Mouse (Mus musculus): ENCODE measurements around the gene Myo3a. TPM values are rescaled to one million over a fixed set of nuclear protein-coding genes. Genes with fewer than 3 reads are reported as not detected.
"Not testable (repeated sequence)": the region's sequence is repeated elsewhere in the genome, so short reads cannot be mapped to it uniquely, and the experiment has no call there.

Gene Myo3a
- polyA plus RNA-seq, 1 experiment from 2014 or later = not detected

DNA sequence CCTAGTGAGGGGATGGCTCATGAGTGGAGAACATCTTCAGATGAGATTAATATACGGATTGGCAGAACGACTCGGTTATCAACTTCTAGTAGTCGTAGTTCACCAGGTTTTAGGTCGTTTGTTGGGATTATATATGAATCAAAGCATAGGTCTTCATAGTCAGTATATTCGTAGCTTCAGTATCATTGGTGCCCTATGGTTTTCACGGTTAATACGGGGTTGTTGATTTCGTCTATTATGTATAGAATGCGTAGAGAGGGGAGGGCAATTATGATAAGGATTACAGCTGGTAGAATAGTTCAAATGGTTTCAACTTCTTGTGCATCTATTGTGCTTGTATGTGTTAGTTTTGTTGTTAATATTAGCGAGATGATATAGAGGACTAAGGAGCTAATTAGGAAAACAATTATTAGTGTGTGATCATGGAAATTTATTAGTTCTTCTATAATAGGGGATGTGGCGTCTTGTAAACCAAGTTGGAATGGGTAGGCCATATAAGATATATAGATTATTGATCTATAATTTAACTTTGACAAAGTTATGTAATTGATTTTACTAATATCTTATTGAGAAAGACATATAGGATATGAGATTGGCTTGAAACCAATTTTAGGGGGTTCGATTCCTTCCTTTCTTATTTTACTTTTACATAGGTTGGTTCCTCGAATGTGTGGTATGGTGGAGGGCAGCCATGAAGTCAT is 360.3 kb downstream of the Myo3a start:
- H3K27ac ChIP-seq; H3K9me3 ChIP-seq; H3K4me1 ChIP-seq (replicated peaks); H3K36me3 ChIP-seq; H3K4me3 ChIP-seq; H3K27me3 ChIP-seq (ENCODE audit: insufficient read depth, poor library complexity, severe bottlenecking); DNase-seq (ENCODE audit: low spot score): not testable (repeated sequence)
- WGBS = 87% methylated on average over 14 of the region's 14 CpGs

DNA sequence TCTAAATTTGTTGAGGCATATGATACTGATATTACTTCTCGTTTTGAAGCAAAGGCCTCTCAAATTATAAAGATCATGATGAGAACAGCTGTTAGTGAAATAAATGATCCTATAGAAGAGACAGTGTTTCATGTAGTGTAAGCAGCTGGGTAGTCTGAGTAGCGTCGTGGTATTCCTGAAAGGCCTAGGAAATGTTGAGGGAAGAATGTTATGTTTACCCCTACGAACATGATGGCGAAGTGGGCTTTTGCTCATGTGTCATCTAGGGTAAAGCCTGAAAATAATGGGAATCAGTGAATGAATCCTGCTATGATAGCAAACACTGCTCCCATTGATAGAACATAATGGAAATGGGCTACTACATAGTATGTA is 360.9 kb downstream of the Myo3a start:
- not testable (repeated sequence) for H3K4me1 ChIP-seq (replicated peaks); H3K27me3 ChIP-seq (ENCODE audit: insufficient read depth, poor library complexity, severe bottlenecking); H3K36me3 ChIP-seq; H3K27ac ChIP-seq; DNase-seq (ENCODE audit: low spot score); H3K9me3 ChIP-seq; H3K4me3 ChIP-seq
- 91% methylated on average over 5 of the region's 5 CpGs for WGBS

DNA sequence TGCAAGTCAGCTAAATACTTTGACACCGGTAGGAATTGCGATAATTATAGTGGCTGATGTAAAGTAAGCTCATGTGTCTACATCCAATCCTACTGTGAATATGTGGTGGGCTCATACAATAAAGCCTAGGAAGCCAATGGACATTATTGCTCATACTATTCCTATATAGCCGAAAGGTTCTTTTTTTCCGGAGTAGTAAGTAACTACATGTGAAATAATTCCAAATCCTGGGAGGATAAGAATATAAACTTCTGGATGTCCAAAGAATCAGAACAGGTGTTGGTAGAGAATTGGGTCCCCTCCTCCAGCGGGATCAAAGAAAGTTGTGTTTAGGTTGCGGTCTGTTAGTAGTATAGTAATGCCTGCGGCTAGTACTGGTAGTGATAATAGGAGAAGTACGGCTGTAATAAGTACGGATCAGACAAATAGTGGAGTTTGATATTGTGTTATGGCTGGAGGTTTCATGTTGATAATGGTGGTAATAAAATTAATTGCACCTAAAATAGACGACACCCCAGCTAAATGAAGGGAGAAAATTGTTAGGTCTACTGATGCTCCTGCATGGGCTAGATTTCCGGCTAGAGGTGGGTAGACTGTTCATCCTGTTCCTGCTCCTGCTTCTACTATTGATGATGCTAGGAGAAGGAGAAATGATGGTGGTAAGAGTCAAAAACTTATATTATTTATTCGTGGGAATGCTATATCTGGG is 361.5 kb downstream of the Myo3a start:
- not testable (repeated sequence) for H3K9me3 ChIP-seq; H3K27ac ChIP-seq; H3K27me3 ChIP-seq (ENCODE audit: insufficient read depth, poor library complexity, severe bottlenecking); H3K4me1 ChIP-seq (replicated peaks); DNase-seq (ENCODE audit: low spot score); H3K4me3 ChIP-seq; H3K36me3 ChIP-seq
- 74% methylated on average over 12 of the region's 12 CpGs for WGBS

DNA sequence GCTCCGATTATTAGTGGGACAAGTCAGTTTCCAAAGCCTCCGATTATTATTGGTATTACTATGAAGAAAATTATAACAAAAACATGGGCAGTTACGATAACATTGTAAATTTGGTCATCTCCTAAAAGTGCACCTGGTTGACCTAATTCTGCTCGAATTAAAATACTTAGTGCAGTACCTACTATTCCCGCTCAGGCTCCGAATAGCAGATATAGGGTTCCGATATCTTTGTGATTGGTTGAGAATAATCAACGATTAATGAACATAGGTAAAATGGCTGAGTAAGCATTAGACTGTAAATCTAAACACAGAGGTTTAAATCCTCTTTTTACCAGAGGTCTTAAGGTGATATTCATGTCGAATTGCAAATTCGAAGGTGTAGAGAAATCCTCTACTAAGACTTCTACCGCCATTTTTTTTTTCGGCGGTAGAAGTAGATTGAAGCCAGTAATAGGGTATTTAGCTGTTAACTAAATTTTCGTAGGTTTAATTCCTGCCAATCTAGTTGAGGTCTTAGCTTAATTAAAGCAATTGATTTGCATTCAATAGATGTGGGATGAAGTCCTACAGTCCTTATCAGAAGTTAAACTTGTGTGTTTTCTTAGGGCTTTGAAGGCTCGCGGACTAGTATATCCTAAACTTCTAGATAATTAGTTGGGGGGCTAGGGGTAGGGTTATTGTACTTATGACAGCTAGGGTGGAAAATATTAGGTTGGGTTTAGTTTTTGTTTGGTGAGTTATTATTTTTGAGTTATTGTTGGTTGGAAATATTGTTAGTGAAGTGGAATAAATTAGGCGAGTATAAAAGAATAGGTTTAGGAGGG is 362.3 kb downstream of the Myo3a start:
- 94% methylated on average over 16 of the region's 17 CpGs for WGBS

DNA sequence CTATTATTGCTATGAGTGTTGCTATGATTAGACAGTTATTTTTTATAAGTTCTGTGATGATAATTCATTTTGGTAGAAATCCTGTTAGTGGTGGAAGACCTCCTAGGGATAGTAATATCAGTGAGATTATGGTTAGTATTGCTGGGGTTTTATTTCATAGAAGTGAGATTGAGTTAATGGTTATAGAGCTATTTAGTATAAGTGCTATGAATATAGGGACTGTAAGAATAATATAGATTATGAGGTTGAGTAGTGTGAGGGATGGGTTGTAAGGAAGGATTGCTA is 362.8 kb downstream of the Myo3a start:
- H3K9me3 ChIP-seq = no peaks in the 10 kb centered on the region

More for the DNA sequence above, 362.3 kb downstream of the Myo3a start:
- not testable (repeated sequence) for H3K4me3 ChIP-seq; H3K36me3 ChIP-seq; DNase-seq (ENCODE audit: low spot score); H3K4me1 ChIP-seq (replicated peaks); H3K27ac ChIP-seq; H3K9me3 ChIP-seq; H3K27me3 ChIP-seq (ENCODE audit: insufficient read depth, poor library complexity, severe bottlenecking)

DNA sequence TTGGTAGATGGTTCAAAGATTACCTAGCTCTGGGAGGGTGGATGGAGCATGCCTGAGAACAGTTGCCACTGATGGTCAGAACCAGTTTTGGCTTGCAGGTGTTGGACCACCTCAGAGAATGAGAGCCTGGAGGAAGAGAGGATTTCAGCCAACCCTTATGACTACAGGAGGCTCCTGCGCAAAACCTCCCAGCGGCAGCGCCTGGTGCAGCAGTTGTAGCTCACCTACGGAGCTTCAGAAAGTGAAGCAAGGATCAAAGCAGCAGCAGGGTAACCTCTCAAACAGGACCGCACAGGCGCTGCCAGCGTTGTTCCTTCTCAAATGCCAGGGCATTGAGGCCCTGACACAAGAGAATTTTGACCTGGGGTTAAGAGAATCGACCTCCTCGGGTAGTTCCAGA is 390.6 kb downstream of the Myo3a start:
- DNase-seq (ENCODE audit: low spot score) = peak; percentile 7
- peaks cover 66% of the 10 kb centered on the region for H3K27me3 ChIP-seq (ENCODE audit: insufficient read depth, poor library complexity, severe bottlenecking)
- no peak overlapping the region for H3K4me3 ChIP-seq
- no peak overlapping the region for H3K27ac ChIP-seq
- 3% methylated on average over 9 of the region's 9 CpGs for WGBS
- H3K4me1 ChIP-seq (replicated peaks) = peaks cover 30% of the 10 kb centered on the region
- peaks cover 8% of the 10 kb centered on the region; the same call in 1 of the 2 replicates for H3K9me3 ChIP-seq
- no peaks in the 10 kb centered on the region for H3K36me3 ChIP-seq

More for the DNA sequence above, 362.8 kb downstream of the Myo3a start:
- Histone ChIP-seq H3K27me3 (ENCODE audit: insufficient read depth, poor library complexity, severe bottlenecking) (no peaks in the 10 kb centered on the region), H3K27ac (no peak overlapping the region), H3K4me3 (no peak overlapping the region), H3K4me1 (replicated peaks) (no peaks in the 10 kb centered on the region), H3K36me3 (no peaks in the 10 kb centered on the region)
- no peak for DNase-seq (ENCODE audit: low spot score)

DNA sequence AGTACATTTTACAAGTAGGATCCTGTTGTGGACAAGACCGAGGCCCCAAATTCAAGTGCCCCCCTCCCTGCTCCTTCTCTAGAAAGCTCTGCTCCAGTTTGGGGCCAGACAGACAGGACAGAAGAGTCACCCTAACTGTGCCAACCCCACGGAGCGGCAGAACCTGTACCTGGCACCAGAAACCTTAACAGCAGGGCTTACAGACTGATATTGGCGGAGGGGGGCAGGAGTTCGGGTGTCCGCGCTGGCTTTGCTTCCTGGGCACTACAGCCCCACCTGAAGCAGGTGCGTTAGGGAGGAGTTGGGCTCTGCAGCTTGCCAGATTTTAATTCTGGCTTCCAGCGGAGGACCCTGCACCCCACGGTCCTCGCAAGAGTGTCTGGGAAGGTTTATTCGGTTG is 392.1 kb downstream of the Myo3a start:
- peaks cover 81% of the 10 kb centered on the region for H3K27me3 ChIP-seq (ENCODE audit: insufficient read depth, poor library complexity, severe bottlenecking)
- H3K36me3 ChIP-seq = no peaks in the 10 kb centered on the region
- DNase-seq (ENCODE audit: low spot score) = peak; percentile 11
- peaks cover 42% of the 10 kb centered on the region for H3K4me1 ChIP-seq (replicated peaks)
- no peak overlapping the region for H3K4me3 ChIP-seq
- H3K27ac ChIP-seq = no peak overlapping the region
- 2% methylated on average over 12 of the region's 12 CpGs for WGBS
- peaks cover 8% of the 10 kb centered on the region; the same call in 1 of the 2 replicates for H3K9me3 ChIP-seq

DNA sequence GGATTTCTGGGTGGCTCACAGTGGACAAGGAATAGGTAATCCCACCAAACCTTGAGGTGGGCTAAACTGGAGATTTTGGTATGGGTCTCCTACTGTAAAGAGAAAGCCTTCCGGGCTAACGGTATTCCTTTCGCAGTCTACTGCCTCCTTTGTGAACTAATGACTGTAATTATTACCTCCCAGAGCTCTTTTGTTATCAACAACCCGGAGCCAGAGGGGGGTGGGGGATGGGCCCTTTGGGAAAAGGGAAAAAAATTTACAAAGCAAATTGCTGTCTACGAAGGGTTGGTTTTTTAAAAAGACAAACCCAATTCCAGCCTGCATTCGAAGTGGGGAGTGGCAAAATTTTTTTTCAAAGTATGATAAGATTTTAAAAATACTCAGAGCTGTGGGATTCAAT is 392.7 kb downstream of the Myo3a start:
- Histone ChIP-seq H3K9me3 (peaks cover 6% of the 10 kb centered on the region; the same call in 1 of the 2 replicates), H3K27me3 (ENCODE audit: insufficient read depth, poor library complexity, severe bottlenecking) (peaks cover 87% of the 10 kb centered on the region), H3K4me3 (no peak overlapping the region), H3K36me3 (no peaks in the 10 kb centered on the region), H3K4me1 (replicated peaks) (peaks cover 42% of the 10 kb centered on the region), H3K27ac (no peak overlapping the region)
- under 1% methylated on average over 6 of the region's 6 CpGs for WGBS
- peak; percentile 23 for DNase-seq (ENCODE audit: low spot score)

DNA sequence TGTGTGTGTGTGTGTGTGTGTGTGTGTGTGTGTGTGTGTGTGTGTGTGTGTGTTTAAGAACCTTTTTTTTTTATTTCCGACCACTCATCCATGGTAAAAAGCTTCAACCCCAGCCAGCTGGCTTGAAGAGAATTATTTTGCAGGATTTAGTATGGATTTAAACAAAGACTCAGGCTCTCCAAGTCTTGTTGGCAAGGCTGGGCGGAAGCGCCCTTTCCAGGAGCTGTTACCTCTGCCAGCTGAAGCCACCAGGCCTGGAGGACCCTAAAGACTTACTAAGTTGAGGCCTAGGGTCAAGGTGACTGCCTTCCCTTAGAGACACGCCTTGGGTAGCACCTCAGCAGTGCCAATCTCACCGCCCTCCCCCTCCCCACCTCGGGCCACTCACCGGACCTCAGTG is 393.2 kb downstream of the Myo3a start:
- DNase-seq (ENCODE audit: low spot score) = no peak
- peaks cover under 1% of the 10 kb centered on the region; the same call in 1 of the 2 replicates for H3K9me3 ChIP-seq
- no peak overlapping the region for H3K27ac ChIP-seq
- peaks cover 42% of the 10 kb centered on the region for H3K4me1 ChIP-seq (replicated peaks)
- no peak overlapping the region for H3K4me3 ChIP-seq
- H3K36me3 ChIP-seq = no peaks in the 10 kb centered on the region
- H3K27me3 ChIP-seq (ENCODE audit: insufficient read depth, poor library complexity, severe bottlenecking) = peaks cover 92% of the 10 kb centered on the region
- WGBS = under 1% methylated on average over 7 of the region's 7 CpGs

DNA sequence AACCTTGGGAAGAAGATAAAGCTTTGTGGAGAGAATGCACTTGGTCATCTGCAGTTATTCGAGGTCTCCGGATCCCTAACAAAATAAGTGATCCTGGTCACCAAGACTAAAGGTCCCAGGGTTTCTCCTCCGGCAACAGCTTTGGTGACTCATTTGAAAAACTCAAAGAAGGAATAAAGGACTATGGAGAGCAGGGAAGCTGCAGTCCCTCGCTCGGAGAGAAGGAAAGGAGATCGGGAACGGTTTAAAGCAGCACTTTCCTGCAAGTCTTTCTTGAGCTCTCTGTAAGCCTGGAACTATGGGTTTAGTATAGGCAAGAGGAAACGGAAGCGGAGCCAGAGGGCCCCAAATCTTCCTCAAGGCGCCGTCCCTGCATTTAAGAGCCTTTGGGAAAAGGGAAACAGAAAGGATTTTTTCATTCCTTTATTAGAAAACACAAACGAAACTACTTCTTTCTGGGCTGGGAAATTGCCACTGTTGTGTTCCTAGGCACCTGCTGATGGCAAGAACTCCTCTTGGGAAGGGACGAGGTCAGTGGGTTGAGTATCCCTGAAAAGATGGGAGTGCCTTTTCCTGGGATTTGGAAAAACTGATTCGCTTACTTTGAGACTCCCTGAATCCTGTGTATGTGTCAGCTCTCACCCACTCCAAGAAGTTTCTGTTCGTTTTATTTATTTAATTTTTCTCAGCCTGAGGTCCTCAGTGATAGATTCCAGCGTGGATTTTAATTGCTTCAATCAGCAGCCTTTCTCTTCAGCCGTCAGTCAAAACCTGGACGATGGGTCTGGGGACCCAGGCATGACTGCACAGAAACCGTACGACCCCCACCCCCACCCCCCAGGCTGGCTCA is 393.9 kb downstream of the Myo3a start:
- DNase-seq (ENCODE audit: low spot score) = peak; percentile 27

DNA sequence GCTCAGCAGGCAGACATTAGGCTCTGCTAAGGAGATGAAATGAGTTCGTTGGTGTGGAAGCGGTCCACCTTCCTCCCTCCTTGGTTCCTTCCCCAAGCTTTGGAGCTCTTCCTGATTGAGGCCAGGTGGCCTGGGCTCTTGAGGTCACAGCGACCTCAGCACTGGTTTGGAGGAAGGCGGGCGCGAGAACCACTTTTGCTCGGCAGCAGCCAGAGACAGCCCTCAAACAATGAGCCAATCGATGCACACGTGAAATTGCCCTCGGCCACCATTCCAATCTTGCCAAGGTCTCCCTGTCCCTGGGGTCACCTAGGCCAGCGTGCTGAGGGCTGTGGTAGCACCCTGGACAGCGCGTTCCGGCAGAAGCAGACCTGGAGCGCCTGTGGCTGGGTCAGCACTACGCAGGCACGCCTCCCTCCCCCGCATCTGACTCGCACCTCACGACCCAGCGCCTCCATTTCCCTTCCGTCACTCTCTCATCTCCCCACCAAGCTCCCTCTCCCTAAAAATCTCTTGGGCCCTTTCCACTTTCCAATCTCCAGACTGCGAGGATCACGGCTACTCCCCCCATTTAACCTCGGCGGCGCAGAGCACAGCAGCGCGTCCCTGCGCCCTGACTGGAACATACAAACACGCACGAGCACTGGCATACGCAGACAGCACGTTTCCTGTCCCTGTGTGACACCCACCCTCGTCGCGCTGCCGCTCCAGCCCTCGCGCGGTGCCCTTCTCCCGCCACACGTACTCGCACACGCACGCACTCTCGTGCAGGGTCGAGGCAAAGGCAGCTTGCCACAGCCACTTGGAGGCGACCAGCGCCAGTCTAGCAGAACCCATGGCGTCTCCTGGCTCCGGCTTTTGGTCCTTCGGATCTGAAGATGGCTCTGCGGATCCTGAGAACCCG is 394.8 kb downstream of the Myo3a start, which contains the start of gene Gad2:
Gene Gad2, plus strand, starts transcription at position 378 of the 904 bp plus-strand sequence.
- Histone ChIP-seq H3K9me3 (no peaks in the 10 kb centered on the region), H3K27me3 (ENCODE audit: insufficient read depth, poor library complexity, severe bottlenecking) (peaks cover 100% of the 10 kb centered on the region), H3K27ac (peak within 1 kb of the TSS; percentile 47), H3K4me3 (peak within 1 kb of the TSS; percentile 54), H3K36me3 (no peaks in the 10 kb centered on the region), H3K4me1 (replicated peaks) (peaks cover 42% of the 10 kb centered on the region)
- WGBS = under 1% methylated on average over 55 of the region's 55 CpGs
- DNase-seq (ENCODE audit: low spot score) = peak; percentile 66

More for the DNA sequence above, 393.9 kb downstream of the Myo3a start:
- Histone ChIP-seq H3K27me3 (ENCODE audit: insufficient read depth, poor library complexity, severe bottlenecking) (peaks cover 99% of the 10 kb centered on the region), H3K4me1 (replicated peaks) (peaks cover 42% of the 10 kb centered on the region), H3K36me3 (no peaks in the 10 kb centered on the region), H3K9me3 (no peaks in the 10 kb centered on the region), H3K4me3 (peak overlapping the region; percentile 54), H3K27ac (no peak overlapping the region)
- WGBS = 2% methylated on average over 20 of the region's 20 CpGs
